Mouse (Mus musculus) NIH3T3 (cell line): ENCODE measurements around the gene Gm28308.

Experiments used
- DNase-seq: peaks from one replicate; pipeline ENCODE4 v3.0.0-alpha.2; 2012; ENCODE audit warnings: low read depth

The Gm28308 gene

DNA sequence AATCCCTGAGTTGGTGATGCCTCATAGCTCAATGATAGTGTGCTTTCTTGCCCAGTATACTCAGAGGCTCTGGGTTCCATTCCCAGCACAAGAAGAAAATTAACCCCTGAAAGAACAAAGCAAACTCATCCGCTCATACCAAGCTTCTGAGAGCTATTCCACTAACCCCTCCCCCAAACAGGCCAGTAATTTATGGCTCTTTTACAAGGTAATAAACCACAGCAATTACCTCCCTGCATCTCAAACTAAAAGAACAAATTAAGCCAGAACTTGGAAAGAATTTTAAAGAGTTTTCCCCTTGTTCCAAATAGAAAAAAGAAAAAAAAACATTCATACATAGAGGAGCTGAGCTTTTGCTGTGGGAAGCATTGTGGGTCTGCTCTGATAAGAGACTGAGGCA lies 30.3 kb downstream of the Gm28308 start:
- peak; percentile 34 for DNase-seq

DNA sequence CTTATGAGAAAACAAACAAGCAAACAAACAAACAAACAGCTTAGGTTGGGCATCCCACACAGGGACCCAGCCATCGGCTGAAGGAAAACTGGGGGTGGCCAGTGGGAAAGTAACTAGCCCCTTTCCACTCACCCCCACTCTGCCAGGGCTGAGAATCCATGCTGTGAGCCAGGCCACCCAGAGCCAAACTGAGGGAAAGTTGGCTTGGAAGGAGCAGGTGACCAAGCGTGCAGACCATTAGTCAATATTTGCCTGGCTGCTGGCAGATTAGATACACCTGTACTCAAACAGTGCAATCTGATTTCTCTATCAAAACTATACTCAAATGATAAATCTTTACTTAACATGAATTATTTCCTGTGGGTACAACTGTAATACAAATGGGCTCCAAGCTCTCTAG lies 31.1 kb downstream of the Gm28308 start:
- no peak for DNase-seq

DNA sequence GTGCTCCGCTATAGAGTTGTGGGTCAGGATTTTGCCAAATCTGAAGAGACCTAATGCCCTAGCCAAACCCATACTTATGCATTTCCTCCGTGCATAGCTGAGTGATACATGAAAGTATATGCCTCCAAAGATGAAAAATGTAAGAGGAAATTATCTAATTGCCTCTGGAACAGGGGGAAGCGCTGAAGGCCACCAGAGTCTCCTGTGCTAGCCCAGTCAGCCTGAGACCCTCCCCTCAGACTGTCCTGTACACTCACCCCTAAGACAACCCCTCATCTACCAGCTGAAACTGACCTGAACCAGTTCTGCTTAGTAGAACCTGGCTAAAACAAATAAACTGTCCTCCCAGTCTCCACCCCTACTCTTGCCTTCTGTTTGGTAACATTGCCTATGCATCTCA lies 32.4 kb downstream of the Gm28308 start:
- no peak for DNase-seq

DNA sequence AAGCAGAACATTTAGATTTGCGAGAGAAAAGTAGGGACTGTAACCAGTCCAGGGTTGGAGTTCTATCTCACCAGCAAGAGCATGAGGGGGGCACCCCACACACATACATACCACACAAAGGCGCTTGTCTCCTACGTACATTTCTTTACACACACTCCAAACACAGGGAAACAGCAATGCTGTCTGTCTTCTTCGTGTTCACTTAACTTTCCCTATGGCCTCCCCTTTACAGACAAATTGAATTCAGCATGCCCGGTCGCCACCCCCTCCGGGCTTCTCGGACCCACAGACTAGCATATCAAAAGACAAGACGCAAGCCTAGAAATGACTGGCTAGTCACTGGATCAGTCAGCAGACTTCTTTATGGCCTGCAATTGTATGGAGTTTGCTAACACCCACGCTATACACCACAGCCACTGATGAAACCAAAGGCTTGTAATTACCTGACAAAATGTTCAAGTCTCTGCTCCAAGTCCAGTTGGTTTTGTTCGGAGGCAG lies 32.9 kb downstream of the Gm28308 start:
- DNase-seq = peak; percentile 65

DNA sequence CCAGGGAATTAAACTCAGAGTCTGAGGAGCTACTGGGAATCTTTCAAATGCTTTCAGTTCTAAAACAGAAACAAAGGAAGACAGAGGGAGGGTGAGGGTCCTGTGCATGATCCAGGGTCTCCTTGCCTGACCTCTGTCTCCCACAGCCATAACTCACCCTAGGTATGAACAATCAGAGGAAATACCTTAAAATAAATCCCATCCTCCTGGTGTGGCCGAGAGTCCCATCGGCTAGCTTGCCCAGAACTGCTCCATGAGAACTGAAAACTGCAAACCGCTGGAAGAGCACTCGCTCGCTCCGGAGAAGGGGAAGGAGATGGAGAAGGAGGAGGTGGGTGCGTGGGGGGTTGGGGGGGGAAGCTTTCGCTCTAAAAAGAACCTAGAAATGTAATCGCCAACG lies 33.4 kb downstream of the Gm28308 start:
- no peak for DNase-seq

DNA sequence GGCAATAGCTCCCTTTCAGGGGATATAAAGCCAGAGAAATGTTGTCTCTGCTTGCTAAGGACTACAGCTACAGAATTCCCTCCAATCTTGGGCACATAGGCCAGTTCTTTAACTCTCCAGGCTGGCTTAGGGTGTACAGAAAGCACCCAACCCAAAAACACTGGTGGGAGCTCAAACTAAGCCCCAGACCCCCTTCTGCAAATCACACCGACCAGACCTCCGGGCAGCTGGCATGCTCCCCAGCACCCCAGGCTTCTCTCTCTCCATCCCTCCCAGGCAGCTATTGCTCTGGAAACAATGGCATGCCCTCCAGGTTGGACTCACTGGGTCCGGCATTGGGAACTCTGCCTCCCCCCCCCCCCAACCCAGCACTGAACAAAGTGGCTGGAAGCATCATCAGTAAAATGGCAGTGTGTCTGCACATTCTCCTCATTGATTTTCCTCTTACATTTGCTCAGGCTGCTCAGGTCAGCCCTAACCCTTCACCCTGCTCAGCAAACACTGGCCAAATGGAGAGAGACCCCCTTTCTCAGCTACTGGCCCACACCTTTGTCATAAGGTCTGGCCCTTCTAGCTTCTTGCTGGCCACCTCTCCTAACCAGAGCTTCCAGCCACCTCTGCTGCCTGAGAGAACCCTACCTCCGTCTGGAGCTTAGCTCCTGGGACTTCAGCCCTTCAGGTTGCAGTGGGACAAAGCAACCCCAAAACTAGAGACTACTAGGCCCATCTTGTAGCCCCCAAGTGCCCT lies 34.0 kb downstream of the Gm28308 start:
- peak; percentile 60 for DNase-seq

DNA sequence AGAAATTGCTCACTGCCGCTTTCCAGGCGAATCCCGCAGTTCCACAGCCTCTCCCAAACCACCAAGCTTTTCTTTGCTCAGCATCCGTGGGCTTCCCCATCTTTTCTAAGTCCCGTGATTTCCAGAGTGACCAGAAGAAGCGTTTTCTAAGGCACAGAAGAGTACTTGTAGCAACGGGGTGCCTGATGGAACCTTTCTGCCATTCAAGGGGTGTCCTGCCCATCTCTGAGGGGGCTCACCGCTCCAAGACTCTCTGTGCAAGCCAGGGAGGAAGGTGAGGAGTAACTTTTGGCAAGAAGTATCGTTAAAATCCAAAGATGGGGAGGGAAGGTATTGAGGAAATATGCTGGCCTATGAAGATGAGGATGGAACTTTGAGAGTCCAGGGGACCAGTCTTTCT lies 35.3 kb downstream of the Gm28308 start:
- DNase-seq = peak; percentile 53

DNA sequence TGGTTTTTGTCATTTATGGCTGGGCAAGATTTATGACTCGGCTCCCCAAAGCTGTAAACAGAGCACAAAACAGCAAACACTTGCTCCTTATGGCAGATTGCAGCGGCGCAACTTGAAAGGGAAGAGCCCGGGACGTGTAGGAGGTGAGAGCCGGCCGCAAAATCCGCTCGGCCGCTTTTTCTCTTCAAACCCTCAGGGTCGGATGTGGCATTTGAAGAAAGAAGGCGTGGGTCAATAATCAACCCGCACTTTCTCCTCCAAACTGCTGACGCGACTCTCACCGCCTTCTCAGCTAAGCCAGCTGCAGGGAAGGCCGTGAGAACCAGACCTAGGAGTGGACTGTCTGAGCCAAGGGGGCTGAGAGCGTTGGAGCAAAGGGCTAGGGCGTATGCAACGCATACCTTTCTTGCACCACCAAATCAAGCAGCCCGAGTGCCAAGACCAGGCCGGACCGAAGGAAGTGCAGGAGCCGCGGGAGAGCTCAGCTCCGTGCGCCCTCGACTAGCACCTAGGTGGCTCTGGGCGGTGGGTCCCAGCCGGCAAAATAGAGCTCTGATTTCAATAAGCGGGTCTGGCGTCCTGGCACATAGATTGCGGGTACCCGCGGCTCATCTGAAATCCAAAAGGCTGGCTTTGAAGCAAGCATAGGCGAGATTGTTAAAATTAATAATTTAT lies 35.9 kb downstream of the Gm28308 start, which contains the start of gene 5730596B20Rik:
TSS of gene 5730596B20Rik (plus strand) at position 438 of the 675 bp plus-strand sequence.
- peak; percentile 84 for DNase-seq

DNA sequence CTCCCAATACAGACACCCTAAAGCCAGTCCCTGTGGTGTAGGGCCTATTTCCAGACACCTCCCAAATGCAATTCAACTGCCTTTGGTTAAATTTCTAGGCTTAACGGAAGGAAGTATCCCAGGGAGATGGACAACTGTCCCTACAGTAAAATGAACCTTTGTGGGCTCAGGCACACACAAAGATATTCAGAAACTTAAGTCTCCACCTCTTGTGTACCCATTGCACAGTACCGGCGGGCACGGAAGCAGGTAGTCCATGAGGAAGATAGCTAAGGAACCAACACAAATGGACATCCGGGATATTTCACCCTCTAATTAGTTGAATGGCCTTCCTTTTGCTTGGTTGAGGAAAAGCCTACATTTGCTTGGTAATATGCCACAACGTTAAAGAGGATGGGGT lies 36.7 kb downstream of the Gm28308 start:
- no peak for DNase-seq

DNA sequence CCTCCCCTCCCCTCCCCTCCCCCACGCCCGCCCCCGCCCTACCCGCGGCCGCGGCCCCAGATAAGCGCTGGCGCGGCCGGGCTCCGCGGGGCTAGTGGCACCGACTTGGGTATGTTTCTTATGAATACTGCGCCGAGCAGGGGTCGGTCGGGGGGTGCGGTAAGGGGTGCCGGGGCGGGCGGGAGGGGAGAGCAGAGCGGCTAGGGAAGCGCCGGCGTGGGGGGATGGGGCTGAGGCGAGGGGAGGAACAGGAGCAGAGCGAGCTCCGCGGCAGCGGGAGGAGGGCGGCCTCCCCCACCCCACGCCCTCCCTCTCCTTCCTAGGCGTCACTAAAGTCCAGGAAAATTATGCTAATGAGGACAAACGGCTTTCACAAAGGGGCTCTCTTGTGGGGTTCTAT lies 37.3 kb downstream of the Gm28308 start:
- DNase-seq = peak; percentile 72

DNA sequence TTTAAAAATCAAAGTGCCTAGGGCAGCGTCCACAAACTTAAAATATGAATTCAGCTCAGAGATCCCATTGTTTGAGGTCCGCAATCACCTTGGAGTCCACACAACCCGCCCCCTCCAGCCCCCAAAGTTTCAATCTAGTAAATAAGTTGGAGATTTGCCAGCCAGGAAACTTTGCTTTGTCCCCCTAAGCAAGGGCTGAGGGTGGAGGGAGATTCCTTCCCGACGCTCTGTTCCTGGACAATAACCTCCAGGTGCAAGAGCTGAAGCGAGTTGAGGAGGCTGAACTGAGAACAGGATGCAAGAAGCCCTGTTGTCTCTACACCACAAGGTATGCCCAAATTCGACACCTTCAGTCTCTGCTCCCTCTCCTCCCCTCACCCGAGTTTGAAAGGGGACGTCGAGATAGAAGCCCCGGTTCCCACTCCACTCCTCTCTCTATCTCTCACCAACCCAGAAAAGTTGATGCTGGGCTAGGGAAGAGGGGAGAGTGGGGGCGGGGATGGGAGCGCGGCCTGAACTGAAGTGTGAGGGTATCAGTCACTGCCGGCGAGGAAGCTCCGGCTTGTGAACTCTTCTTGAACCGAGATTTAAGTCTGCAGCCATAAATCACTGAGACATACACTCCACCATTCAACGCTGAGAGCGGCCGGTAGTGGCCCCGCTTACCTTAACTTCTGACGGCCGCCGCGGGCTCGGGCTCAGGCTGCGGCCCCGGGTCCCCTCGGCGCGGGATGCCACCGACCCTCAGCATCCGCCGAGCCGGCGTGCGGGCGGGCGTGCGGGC lies 38.0 kb downstream of the Gm28308 start:
- peak; percentile 76 for DNase-seq

DNA sequence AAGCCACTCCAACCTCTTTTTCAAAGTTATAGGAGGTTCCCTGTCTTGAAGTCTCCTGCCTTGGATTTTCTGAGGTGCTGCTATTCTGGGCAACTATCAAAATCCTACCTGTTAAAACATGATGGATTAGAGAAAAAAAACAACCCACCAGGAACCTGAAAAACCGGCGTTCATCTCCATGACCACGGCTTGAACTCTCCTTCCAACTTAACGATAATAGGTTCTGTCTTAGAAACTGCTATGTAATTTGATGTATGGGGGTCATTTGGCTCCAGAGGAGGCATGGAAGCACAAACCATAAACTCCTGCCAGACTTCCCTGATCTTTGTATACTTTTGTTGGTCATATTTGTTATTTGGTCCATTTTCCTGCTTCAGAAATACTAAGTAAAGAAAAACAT lies 39.5 kb downstream of the Gm28308 start:
- no peak for DNase-seq

DNA sequence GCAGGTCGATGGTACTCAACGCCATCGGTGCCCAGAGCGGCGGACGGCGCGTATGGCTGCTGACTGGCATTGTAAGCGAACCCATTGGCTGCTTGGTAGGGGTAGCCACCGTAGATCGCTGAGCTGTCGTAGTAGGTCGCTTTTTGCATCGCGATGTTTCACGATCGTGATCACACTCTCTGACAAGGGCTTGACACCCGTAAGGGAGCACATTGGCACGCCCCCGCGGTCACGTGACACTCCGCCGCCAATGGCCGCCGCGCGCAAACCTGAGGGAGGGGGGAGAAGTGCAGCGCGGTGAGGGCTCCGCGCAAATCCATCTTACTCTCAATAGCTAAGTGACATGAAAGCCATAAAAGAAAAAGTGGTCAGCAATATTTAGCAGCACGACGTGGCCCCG lies 40.6 kb downstream of the Gm28308 start:
- DNase-seq = peak; percentile 95

DNA sequence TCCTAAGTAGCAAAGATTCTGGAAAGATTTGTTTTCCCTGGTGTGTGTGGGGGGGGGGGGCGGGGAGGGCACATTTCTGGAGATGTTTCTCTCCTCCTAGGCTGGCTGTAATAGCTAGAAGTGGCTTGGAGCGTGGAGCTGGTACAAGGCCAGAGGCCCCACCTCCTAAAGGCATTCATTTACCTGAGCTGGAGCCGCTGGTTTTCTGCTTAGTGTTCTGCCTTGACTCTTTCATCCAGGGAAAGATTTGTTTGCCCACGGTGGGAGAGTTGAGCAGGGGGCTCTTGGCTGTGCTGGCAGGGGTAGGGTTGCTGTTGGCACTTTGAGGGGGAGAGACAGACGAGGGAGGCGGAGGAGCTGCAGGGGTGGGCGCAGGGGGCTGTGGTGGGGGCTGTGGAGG lies 41.2 kb downstream of the Gm28308 start:
- no peak for DNase-seq

DNA sequence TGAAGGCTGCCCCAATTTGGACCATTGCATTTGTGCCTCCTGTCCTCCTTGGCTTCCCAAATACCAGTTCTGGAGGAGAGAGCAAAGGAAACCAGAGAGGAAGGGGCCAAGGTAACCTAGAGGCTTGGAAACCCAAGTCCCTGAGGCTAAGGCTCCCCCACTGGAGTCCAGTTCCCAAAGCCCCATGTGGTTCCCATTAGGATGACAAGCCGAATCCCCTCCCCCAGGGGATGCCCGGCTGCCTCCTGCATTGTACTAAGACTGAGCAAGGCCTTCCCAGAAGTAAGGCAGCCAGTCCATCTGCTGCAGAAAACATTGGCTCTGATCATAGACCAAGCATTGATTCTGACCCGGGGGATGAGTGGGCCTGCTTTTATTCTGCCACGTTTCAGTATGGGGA lies 41.8 kb downstream of the Gm28308 start:
- DNase-seq = peak; percentile 94

DNA sequence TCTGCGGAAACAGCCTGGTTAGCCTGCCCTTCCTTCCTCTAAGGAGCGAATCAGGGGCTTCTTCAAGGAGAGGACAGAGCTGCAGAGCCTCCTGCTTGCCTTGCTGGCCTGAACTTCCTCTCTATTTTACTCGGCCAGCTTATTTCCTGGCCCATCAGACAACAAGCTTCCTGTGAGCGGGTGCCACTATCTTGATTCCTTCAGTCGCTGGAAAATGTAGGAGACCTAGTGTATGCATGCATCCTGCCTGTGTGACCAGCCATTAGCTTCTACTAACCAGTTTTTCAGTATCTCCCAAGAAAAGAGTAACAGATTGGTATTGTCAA lies 42.3 kb downstream of the Gm28308 start:
- DNase-seq = no peak

DNA sequence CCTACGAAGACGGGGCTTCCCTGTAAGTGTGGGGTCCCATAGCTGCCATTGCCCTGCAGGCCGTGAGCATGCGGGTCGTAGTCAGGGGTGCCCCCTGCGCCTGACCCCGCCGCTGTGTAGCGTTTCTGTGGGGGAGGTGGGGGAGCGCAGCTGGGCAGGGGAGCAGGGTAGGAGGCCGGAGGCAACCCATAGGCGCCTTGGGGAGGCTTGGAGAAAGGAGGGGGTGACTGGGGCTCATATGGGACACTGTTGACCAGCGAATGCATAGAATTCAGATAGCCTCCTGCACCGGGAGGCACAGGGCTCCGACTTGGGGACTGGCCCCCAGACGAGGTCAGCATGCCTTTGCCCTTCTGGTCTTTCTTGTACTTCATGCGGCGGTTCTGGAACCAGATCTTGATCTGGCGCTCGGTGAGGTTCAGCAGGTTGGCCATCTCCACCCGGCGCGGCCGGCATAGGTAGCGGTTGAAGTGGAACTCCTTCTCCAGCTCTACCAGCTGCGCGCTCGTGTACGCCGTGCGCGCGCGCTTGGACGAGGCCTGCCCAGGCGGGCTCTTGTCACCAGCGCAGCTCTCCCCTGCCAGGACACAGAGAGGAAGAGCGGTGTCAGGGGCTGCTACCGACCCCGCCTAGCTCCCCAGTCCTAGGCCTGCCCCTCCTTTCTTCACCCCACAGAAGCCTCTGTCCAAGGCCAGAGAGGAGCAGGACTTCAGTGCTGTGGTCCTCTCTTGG lies 42.8 kb downstream of the Gm28308 start:
- DNase-seq = peak; percentile 61

DNA sequence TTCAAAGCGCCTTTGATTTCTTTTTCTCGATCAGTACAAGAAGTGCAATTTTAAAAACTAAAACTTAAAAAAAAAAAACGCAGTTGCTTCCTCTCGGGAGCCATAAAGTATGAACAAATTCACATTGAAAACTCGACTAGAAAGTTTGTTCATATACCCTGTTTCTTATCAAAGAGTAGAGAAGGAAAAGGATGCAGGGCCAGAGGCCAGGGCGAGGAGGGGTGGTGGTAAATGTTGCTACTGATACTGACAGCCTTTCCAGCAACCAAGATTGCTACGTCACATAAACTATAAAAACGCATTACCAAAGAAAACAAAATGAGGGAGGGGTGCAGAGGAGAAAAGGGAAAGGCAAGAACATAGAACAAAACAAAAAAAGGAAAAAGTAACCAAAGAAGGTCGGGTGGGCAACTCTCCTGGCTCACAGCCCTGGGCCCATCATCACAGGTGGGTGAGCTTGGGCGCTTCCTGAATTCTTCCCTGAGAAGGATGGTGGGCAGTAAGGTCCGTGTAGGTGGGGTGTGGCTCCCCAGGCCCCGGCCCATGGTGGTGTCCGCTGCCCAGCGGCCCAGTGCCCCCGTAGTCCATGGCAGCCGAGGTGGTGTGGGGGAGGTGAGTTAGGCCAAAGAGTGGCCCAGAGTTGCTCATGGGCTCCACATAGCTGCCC lies 43.5 kb downstream of the Gm28308 start:
- DNase-seq = peak; percentile 52

DNA sequence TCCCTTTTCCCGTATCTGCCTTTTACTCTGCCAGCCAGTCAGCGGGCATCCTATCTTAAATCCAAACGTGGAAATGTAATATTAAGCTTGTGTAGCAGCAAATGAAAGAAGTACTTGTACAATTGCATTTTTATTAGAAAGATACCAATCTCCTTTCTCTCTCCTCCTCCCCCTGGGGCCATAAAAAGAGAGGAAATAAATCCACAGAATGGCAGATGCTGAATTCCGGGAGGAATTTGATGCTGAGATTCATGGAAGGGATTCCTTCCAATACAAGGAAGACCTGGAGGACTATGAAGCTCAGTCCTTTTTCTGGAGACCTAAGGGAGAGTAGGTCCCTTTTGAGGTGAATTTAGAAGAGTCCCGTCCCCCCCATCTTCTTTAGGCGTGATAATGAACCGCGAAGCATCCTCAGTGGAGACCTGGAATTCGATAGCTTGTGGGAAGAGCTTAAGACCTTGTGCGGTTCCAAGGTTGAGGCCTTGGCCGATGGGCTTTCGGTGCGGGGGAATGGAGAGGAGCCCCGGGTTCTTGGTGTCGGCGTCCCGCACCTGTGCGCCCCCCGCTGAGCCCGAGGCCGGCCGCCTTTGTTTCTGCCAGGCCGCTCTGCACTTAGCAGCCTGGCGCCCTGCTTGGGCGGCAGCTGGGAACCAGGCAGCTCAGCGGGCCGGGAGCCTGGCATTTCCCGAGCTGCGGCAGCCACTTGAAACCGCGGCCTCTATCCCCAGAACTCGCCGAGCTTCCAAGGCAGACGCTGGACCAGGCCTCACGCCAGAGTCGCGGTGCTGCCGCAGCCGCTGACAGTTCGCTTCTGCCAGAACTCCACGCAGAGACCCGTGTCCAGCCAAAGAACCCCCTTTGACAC lies 44.7 kb downstream of the Gm28308 start:
- DNase-seq = peak; percentile 77

DNA sequence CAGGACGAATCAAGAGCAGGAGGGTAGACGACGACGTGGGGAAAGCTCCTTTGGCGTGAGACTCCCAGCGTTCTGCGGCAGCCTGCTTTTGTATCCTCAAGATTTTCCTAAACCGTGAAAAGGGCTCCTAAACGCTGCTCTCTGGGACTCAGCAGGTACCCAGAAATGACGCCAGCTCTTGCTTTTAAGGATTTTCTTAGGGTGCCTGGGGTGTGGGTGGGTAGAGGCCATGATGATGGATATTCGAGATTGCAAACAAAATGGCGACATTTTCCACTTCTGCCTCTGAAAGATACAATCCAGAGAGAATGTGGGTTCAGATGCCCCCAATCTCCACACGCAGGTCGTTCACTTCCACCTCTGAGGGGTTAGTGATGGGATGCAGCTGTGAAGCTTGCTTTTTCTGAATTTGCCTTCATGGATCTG lies 45.4 kb downstream of the Gm28308 start:
- peak; percentile 69 for DNase-seq

DNA sequence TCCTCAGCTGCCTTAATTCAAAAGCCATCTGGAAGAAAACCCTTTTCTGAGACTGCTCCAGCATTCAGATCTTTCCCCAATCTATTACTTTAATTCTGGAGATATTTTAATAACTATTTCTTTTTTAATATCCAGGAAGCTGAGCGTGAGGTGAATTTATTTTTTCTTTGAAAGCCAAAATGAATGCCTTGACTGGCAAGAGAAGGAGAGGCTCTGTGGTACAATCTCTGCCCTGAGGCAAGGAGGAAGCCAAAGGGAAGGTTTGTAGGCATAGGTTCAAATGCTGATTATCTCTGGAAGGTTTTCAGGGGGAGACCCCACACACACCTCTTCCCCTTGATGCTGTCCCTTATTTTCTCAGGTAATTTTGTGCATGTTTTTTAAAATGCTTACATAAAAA lies 46.0 kb downstream of the Gm28308 start:
- peak; percentile 58 for DNase-seq
